Mouse (Mus musculus) ovary, adult 10 weeks (tissue): Measurements from ENCODE around the gene Fam162b. TPM values are rescaled to one million over a fixed set of nuclear protein-coding genes. Genes with fewer than 3 reads are reported as not detected.

ENCODE experiments used
- polyA plus RNA-seq: library from polyadenylated mRNA; stranded (reverse); fragments of 350-450 nt; fragmentation: Illumina TruSeq; extraction: RNeasy Lipid Tissue Mini Kit (QIAGEN cat#74804); gene quantifications from one replicate; pipeline ENCODE4 v1.2.3, GENCODE M21; 2014

The Fam162b gene
- polyA plus RNA-seq: not detected

GRCm38 (mm10) chr10:51590139-51590574 lies at the start of gene Fam162b:
Gene Fam162b, minus strand, starts transcription at chr10:51590517.

GRCm38 (mm10) chr10:51631411-51632136 lies 41.3 kb upstream of the Fam162b start, which contains the start of gene Gprc6a:
Gene Gprc6a, minus strand, starts transcription at chr10:51631461.

Other genes with a start within 250 kb of the Fam162b start
- gene Gm49339, start 109.9 kb downstream of the Fam162b start, polyA plus RNA-seq: not detected
- 6.1 TPM for gene Lilr4b, start 109.9 kb downstream of the Fam162b start, polyA plus RNA-seq
- 23.5 TPM for gene Lilrb4a, start 99.6 kb downstream of the Fam162b start, polyA plus RNA-seq
- gene Gprc6a, start 40.9 kb upstream of the Fam162b start, polyA plus RNA-seq: 0.51 TPM
- gene Rfx6, start 87.2 kb upstream of the Fam162b start, polyA plus RNA-seq: not detected